Mouse (Mus musculus): ENCODE data around the gene Eef1a2. TPM values are rescaled to one million over a fixed set of nuclear protein-coding genes. Genes with fewer than 3 reads are reported as not detected.

Gene Eef1a2
- total RNA-seq, 2 experiments from 2014 or later = 2,005 to 2,177 TPM

DNA sequence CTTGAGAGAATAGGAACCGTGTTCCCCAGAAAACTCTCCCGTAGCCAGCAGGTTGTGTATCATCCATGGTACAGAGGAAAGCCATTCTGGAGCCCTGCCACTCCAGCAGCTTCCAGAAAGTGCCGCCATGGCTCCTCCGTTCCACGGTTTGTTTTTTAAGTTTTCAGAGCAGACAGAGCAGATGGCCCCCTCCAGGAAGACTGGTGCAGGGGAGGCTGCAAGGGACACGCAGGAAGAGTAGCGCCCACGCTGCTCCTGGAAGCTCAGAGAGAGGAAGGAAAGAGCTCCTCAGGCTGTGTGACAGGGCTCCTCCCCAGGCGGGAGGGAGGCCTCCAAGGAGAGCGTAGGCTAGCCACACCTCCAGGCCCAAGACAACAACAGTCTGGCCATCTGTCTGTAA, 36.9 kb downstream of the Eef1a2 start:
- no peak overlapping the region for H3K4me3 ChIP-seq
- intact Hi-C loops (cut with DNase I) = no loop called here
- no peak for DNase-seq

GRCm38 (mm10) chr2:181116436-181116835, 40.4 kb downstream of the Eef1a2 start:
- intact Hi-C loops (cut with DNase I) = no loop called here
- DNase-seq = no peak
- Histone ChIP-seq H3K27ac (no peak overlapping the region), H3K4me3 (no peak overlapping the region)
- TF ChIP-seq CTCF (IDR thresholded peaks at IDR 0.05) = no peak

More for the DNA sequence above, 36.9 kb downstream of the Eef1a2 start:
- no peak for TF ChIP-seq CTCF (IDR thresholded peaks at IDR 0.05)
- no peak overlapping the region for H3K27ac ChIP-seq

GRCm38 (mm10) chr2:181115367-181115766, 41.4 kb downstream of the Eef1a2 start:
- Histone ChIP-seq H3K27ac (no peak overlapping the region), H3K4me3 (no peak overlapping the region)
- no peak for DNase-seq
- intact Hi-C loops (cut with DNase I) = no loop called here
- no peak for TF ChIP-seq CTCF (IDR thresholded peaks at IDR 0.05)

GRCm38 (mm10) chr2:181113762-181114361, 43.0 kb downstream of the Eef1a2 start:
- no peak for TF ChIP-seq CTCF (IDR thresholded peaks at IDR 0.05)
- H3K4me3 ChIP-seq = no peak overlapping the region
- H3K27ac ChIP-seq = no peak overlapping the region
- intact Hi-C loops (cut with DNase I) = no loop called here
- no peak for DNase-seq

DNA sequence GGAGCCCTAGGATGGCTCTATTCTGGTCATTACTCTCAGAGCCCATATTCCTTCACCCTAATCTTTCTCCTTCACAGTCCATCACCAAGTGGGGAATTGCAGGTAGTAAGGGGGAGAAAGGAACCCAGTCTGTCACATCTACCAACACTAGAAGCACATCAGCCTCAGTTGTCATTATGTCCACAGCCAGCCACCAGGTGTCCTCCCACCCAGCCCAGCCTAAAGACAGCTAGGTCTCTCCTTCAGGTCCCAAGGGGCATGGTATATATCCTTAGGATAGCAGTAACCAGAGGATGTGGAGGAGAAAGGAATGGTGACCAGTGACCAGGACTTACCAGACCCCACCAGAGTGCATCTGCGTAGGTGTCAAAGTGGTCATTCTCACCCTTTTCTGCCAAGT, 45.1 kb downstream of the Eef1a2 start:
- DNase-seq = no peak
- Histone ChIP-seq H3K4me3 (no peak overlapping the region), H3K27ac (no peak overlapping the region)
- intact Hi-C loops (cut with DNase I) = no loop called here
- TF ChIP-seq CTCF (IDR thresholded peaks at IDR 0.05) = peak; percentile 43

DNA sequence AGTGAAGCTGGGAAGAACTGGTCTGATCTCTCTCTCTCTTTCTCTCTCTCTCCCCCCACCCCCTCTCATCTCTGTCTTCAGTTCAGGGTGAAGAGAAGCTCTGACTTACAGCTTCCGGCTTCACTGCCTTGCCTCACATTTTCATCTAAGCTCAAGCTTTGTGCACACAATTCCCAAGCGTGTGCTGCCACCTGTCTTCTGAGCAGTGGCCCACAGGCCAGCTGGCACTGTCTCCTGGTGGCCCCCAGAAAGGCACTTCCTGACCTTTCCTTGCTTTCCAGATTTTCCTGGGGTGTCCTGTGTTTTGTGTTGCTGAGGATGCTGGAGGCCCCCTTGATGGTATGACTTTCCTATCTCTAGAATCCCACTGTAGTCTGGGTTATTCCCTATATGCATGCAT, 52.7 kb downstream of the Eef1a2 start:
- no peak for DNase-seq
- Histone ChIP-seq H3K4me3 (no peak overlapping the region), H3K27ac (no peak overlapping the region)
- intact Hi-C loops (cut with DNase I) = no loop called here
- TF ChIP-seq CTCF (IDR thresholded peaks at IDR 0.05) = no peak; the same call in 1 of the 2 replicates

GRCm38 (mm10) chr2:181102161-181102560, 54.7 kb downstream of the Eef1a2 start:
- H3K4me3 ChIP-seq = no peak overlapping the region
- TF ChIP-seq CTCF (IDR thresholded peaks at IDR 0.05) = no peak
- no peak overlapping the region for H3K27ac ChIP-seq
- intact Hi-C loops (cut with DNase I) = no loop called here
- no peak for DNase-seq

- Histone ChIP-seq H3K4me3 (no peak overlapping the region), H3K27ac (no peak overlapping the region)
- DNase-seq = no peak
- no peak for TF ChIP-seq CTCF (IDR thresholded peaks at IDR 0.05)
- intact Hi-C loops (cut with DNase I) = no loop called here
These were observed 55.2 kb downstream of the Eef1a2 start for GRCm38 (mm10) chr2:181101626-181102025.

DNA sequence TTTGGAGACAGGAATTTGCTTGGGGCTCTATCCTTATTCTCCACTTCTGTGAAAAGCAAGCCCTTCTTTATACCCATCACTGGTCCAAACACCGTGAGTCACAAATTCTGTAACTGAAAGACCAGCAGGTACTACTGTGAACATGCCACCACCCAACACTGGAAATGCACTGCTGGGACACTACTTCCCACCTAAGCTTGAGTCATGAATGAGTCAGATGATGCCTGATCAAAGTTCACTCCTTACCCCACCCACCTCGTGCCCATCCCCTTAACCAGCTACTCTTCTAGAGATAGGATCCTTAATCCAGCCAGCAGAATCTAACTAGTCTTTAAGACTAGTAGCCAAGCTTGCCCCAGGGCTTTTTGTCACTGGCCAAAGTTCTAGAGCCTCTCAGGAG, 56.7 kb downstream of the Eef1a2 start:
- intact Hi-C loops (cut with DNase I) = no loop called here
- H3K27ac ChIP-seq = no peak overlapping the region
- DNase-seq = no peak
- H3K4me3 ChIP-seq = no peak overlapping the region
- no peak for TF ChIP-seq CTCF (IDR thresholded peaks at IDR 0.05)

Other genes starting within 250 kb of the Eef1a2 start
- 10 to 100 TPM; 41.9 to 42.1 TPM for gene Ythdf1, start 236.1 kb downstream of the Eef1a2 start, total RNA-seq (2021)
- gene Birc7, start 228.0 kb downstream of the Eef1a2 start, total RNA-seq (2021) = not detected
- gene Nkain4, start 202.3 kb downstream of the Eef1a2 start, total RNA-seq (2021) = under 1 TPM in 1 of 2 experiments, not detected in 1; 0.78 TPM
- 10 to 100 TPM; 32.5 to 38.5 TPM for gene Arfgap1, start 189.8 kb downstream of the Eef1a2 start, total RNA-seq (2021)
- gene Col20a1, start 170.5 kb downstream of the Eef1a2 start, total RNA-seq (2021) = 1 to 10 TPM; 1.1 to 2.3 TPM
- not detected for gene Chrna4, start 113.5 kb downstream of the Eef1a2 start, total RNA-seq (2021)
- not detected for gene Kcnq2, start 21.7 kb downstream of the Eef1a2 start, total RNA-seq (2021)
- gene Ppdpf, start 30.2 kb upstream of the Eef1a2 start, total RNA-seq (2021) = 10 to 100 TPM; 39.1 to 46.2 TPM
- not detected for gene Ptk6, start 45.8 kb upstream of the Eef1a2 start, total RNA-seq (2021)
- gene Srms, start 56.2 kb upstream of the Eef1a2 start, total RNA-seq (2021) = under 1 TPM; 0.17 to 0.28 TPM
- gene Fndc11, start 63.0 kb upstream of the Eef1a2 start, total RNA-seq (2021) = not detected
- 1 to 10 TPM; 2.8 to 4.9 TPM for gene Helz2, start 85.0 kb upstream of the Eef1a2 start, total RNA-seq (2021)
- 10 to 100 TPM in 1 of 2 experiments, 1 to 10 TPM in 1; 7.3 to 12.0 TPM for gene Gmeb2, start 131.0 kb upstream of the Eef1a2 start, total RNA-seq (2021)
- not detected for gene Stmn3, start 157.5 kb upstream of the Eef1a2 start, total RNA-seq (2021)
- 10 to 100 TPM; 12.0 to 13.0 TPM for gene Rtel1, start 162.7 kb upstream of the Eef1a2 start, total RNA-seq (2021)
- 10 to 100 TPM; 13.7 to 14.8 TPM for gene Zgpat, start 207.9 kb upstream of the Eef1a2 start, total RNA-seq (2021)
- 10 to 100 TPM; 23.6 to 30.8 TPM for gene Arfrp1, start 208.4 kb upstream of the Eef1a2 start, total RNA-seq (2021)
- 1 to 10 TPM; 5.8 to 6.2 TPM for gene Lime1, start 223.1 kb upstream of the Eef1a2 start, total RNA-seq (2021)